Mouse (Mus musculus) kidney, postnatal 14 days (tissue): ENCODE results near the gene Knl1.
"Not testable (repeated sequence)": the region's sequence is repeated elsewhere in the genome, so short reads cannot be mapped to it uniquely, and the experiment has no call there.

Source experiments
- DNase-seq: peaks from one replicate; pipeline ENCODE4 v3.0.0; 2022; ENCODE audit warnings: mixed read lengths

Knl1 gene

GRCm38 (mm10) chr2:119046649-119047611 lies at the start of gene Knl1:
Knl1 (plus strand) TSS chr2:119047119.
- peak; percentile 97 for DNase-seq

GRCm38 (mm10) chr2:118998115-118998866 lies 48.6 kb upstream of the Knl1 start:
- no peak for DNase-seq

GRCm38 (mm10) chr2:118999025-118999639 lies 47.8 kb upstream of the Knl1 start:
- DNase-seq: no peak

- no peak for DNase-seq
Measured at GRCm38 (mm10) chr2:119006886-119007285, 40.0 kb upstream of the Knl1 start.

- no peak for DNase-seq
Measured at GRCm38 (mm10) chr2:119009376-119009775, 37.5 kb upstream of the Knl1 start.

- DNase-seq: no peak
Measured at GRCm38 (mm10) chr2:119014989-119015388, 31.9 kb upstream of the Knl1 start.

GRCm38 (mm10) chr2:119015604-119016180 lies 31.2 kb upstream of the Knl1 start:
- DNase-seq: peak; percentile 24

GRCm38 (mm10) chr2:119016312-119016711 lies 30.6 kb upstream of the Knl1 start:
- DNase-seq: not testable (repeated sequence)

- DNase-seq: no peak
Measured at GRCm38 (mm10) chr2:119017647-119018046, 29.3 kb upstream of the Knl1 start.

GRCm38 (mm10) chr2:119018391-119019122 lies 28.4 kb upstream of the Knl1 start:
- DNase-seq: peak; percentile 47

- no peak for DNase-seq
Measured at GRCm38 (mm10) chr2:119019131-119019530, 27.8 kb upstream of the Knl1 start.

GRCm38 (mm10) chr2:119019538-119019937 lies 27.4 kb upstream of the Knl1 start:
- no peak for DNase-seq

- no peak for DNase-seq
Measured at GRCm38 (mm10) chr2:119023154-119023660, 23.7 kb upstream of the Knl1 start.

GRCm38 (mm10) chr2:119024536-119025238 lies 22.2 kb upstream of the Knl1 start:
- no peak for DNase-seq

GRCm38 (mm10) chr2:119025239-119025616 lies 21.7 kb upstream of the Knl1 start:
- no peak for DNase-seq

GRCm38 (mm10) chr2:119026951-119027350 lies 20.0 kb upstream of the Knl1 start:
- DNase-seq: no peak

- peak; percentile 98 for DNase-seq
Measured at GRCm38 (mm10) chr2:119028941-119029551, 17.9 kb upstream of the Knl1 start, which contains the start of gene Ccdc32. Ccdc32 (minus strand) TSS chr2:119029393.

- DNase-seq: no peak
Measured at GRCm38 (mm10) chr2:119032191-119032590, 14.7 kb upstream of the Knl1 start.

- peak; percentile 96 for DNase-seq
Measured at GRCm38 (mm10) chr2:119034656-119035396, 12.1 kb upstream of the Knl1 start, which contains the start of gene Rpusd2. Rpusd2 (plus strand) TSS chr2:119034790.

- no peak for DNase-seq
Measured at GRCm38 (mm10) chr2:119035397-119035745, 11.5 kb upstream of the Knl1 start.
